Mouse (Mus musculus): ENCODE measurements around the gene Dact2.

- TF ChIP-seq EP300 (IDR thresholded peaks at IDR 0.05; ENCODE audit: low read depth) (no peak), CTCF (IDR thresholded peaks at IDR 0.05; ENCODE audit: low read depth) (no peak)
These were observed 48.4 kb upstream of the Dact2 start for GRCm38 (mm10) chr17:14252456-14252855.
